Comparison of ENCODE assay signal across 18 mouse cellular contexts in genomic region chr9:109942796-109943195, GRCm38 (mm10).
"Had no signal": no experiment of that assay in that cellular context is flagged by ENCODE, and none has a peak within 500 bp of the region (broad histone marks: within the 10 kb centered on the region; RNA-seq: fewer than 3 reads in every experiment).

No protein-coding gene starts in this region.

- H3K9me3 ChIP-seq: limb, embryonic 12.5 days; limb, embryonic 15.5 days; liver, embryonic 12.5 days; liver, embryonic 15.5 days; megakaryocyte, embryonic 14.5 days; midbrain, embryonic 10.5 days; midbrain, embryonic 13.5 days; neural tube, embryonic 13.5 days had no signal

- H3K4me3 ChIP-seq: limb, embryonic 12.5 days; limb, embryonic 15.5 days; liver, embryonic 12.5 days; liver, embryonic 15.5 days; megakaryocyte, embryonic 14.5 days; midbrain, embryonic 10.5 days; midbrain, embryonic 13.5 days; myocyte; neural tube, embryonic 13.5 days had no signal

- H3K36me3 ChIP-seq: limb, embryonic 12.5 days; limb, embryonic 15.5 days; liver, embryonic 12.5 days; liver, embryonic 15.5 days; midbrain, embryonic 10.5 days; midbrain, embryonic 13.5 days; neural tube, embryonic 13.5 days had no signal

- DNase-seq: kidney, adult 11 months; kidney, adult 9 months; kidney, postnatal 14 days; left cerebral cortex, postnatal 4 days; lung, adult 2 months; lung, postnatal 36 days; thymus, adult 18-20 months; thymus, postnatal 36 days had no signal

- H3K4me1 ChIP-seq: limb, embryonic 12.5 days; limb, embryonic 15.5 days; liver, embryonic 12.5 days; liver, embryonic 15.5 days; megakaryocyte, embryonic 14.5 days; midbrain, embryonic 10.5 days; midbrain, embryonic 13.5 days; neural tube, embryonic 13.5 days had no signal

- H3K4me2 ChIP-seq: limb, embryonic 12.5 days; limb, embryonic 15.5 days; liver, embryonic 12.5 days; liver, embryonic 15.5 days; midbrain, embryonic 13.5 days; neural tube, embryonic 13.5 days had no signal

- H3K9ac ChIP-seq: limb, embryonic 12.5 days; limb, embryonic 15.5 days; liver, embryonic 12.5 days; liver, embryonic 15.5 days; midbrain, embryonic 13.5 days; neural tube, embryonic 13.5 days had no signal

- ATAC-seq: liver, embryonic 12.5 days; midbrain, embryonic 13.5 days; midbrain, embryonic 16.5 days had no signal

- H3K27ac ChIP-seq: limb, embryonic 12.5 days; limb, embryonic 15.5 days; liver, embryonic 12.5 days; liver, embryonic 15.5 days; midbrain, embryonic 10.5 days; midbrain, embryonic 13.5 days; neural tube, embryonic 13.5 days had no signal

- H3K27me3 ChIP-seq: limb, embryonic 12.5 days; limb, embryonic 15.5 days; liver, embryonic 12.5 days; liver, embryonic 15.5 days; megakaryocyte, embryonic 14.5 days; midbrain, embryonic 13.5 days; neural tube, embryonic 13.5 days had no signal
